Mouse (Mus musculus) gastrocnemius, adult 2 months (tissue): ENCODE data around the gene Carhsp1. TPM values are rescaled to one million over a fixed set of nuclear protein-coding genes. Genes with fewer than 3 reads are reported as not detected.

ENCODE experiments used
- DNase-seq: peaks from one replicate; pipeline ENCODE4 v3.0.0; 2022
- H3K27ac ChIP-seq: fragments of 200-600 bp; 2 replicates; pipeline ENCODE4 v1.8.1; 2022; ENCODE audit warnings: mild to moderate bottlenecking
- H3K4me3 ChIP-seq: fragments of 200-600 bp; 2 replicates; pipeline ENCODE4 v1.8.1; 2022; ENCODE audit warnings: mild to moderate bottlenecking, moderate library complexity
- CTCF ChIP-seq: fragments of 200-600 bp; IDR thresholded peaks from 2 replicates; pipeline ENCODE4 v1.8.1; 2022; ENCODE audit warnings: antibody characterized with exemption, mild to moderate bottlenecking, moderate library complexity
- intact Hi-C: fragments of 180-260 bp; cut with DNase I; formaldehyde crosslinking; loops from one replicate; pipeline ENCODE4 v1.15.1; 2025
- long read RNA-seq, 2 experiments: library from polyadenylated mRNA; stranded (forward); transcript quantifications; one replicate each; pipeline ENCODE4 v2.0.0; 2021
- total RNA-seq, 2 experiments: library from RNA; stranded (reverse); gene quantifications; 2 replicates each; pipeline ENCODE4 v1.2.3; 2021

The Carhsp1 gene
- total RNA-seq, result 1 to 10 TPM; 5.8 to 8.7 TPM
- long read RNA-seq, experiment 1, transcript Carhsp1-201 (4 exons, 2,858 nt), result major isoform, 10 of 13 reads
- long read RNA-seq, experiment 1, partial matches to known transcripts, result 1 of 13 reads
- long read RNA-seq, experiment 1, other reads (novel, unspliced or antisense), result 2 of 13 reads
- long read RNA-seq, experiment 2, transcript Carhsp1-201 (4 exons, 2,858 nt), result major isoform, 6 of 8 reads
- long read RNA-seq, experiment 2, partial matches to known transcripts, result 0 of 8 reads
- long read RNA-seq, experiment 2, other reads (novel, unspliced or antisense), result 2 of 8 reads

- peak; percentile 97 for DNase-seq
- intact Hi-C loops, result no loop called here
- TF ChIP-seq CTCF, result peak; percentile 17; the same call in 1 of the 2 replicates
- Histone ChIP-seq H3K27ac (peak within 1 kb of the TSS; percentile 87), H3K4me3 (peak within 1 kb of the TSS; percentile 94)
Observed at GRCm38 (mm10) chr16:8671551-8672349, at the start of gene Carhsp1. TSS of gene Carhsp1 (minus strand) at chr16:8672155.

GRCm38 (mm10) chr16:8720447-8720846, 48.5 kb upstream of the Carhsp1 start:
- TF ChIP-seq CTCF, result no peak
- no peak overlapping the region for H3K27ac ChIP-seq
- H3K4me3 ChIP-seq, result no peak overlapping the region
- no peak for DNase-seq
- intact Hi-C loops, result no loop called here

GRCm38 (mm10) chr16:8717744-8718143, 45.8 kb upstream of the Carhsp1 start:
- intact Hi-C loops, result no loop called here
- H3K4me3 ChIP-seq, result no peak overlapping the region
- DNase-seq, result no peak
- no peak for TF ChIP-seq CTCF
- no peak overlapping the region for H3K27ac ChIP-seq

GRCm38 (mm10) chr16:8716300-8716699, 44.3 kb upstream of the Carhsp1 start:
- no peak for DNase-seq
- intact Hi-C loops, result no loop called here
- H3K27ac ChIP-seq, result no peak overlapping the region
- H3K4me3 ChIP-seq, result no peak overlapping the region
- no peak for TF ChIP-seq CTCF

GRCm38 (mm10) chr16:8715513-8716080, 43.6 kb upstream of the Carhsp1 start:
- DNase-seq, result peak; percentile 39

GRCm38 (mm10) chr16:8714851-8715250, 42.9 kb upstream of the Carhsp1 start:
- Histone ChIP-seq H3K4me3 (peak overlapping the region; percentile 34; the same call in 1 of the 2 replicates), H3K27ac (peak overlapping the region; percentile 68)
- no peak for TF ChIP-seq CTCF
- intact Hi-C loops, result no loop called here
- peak; percentile 68 for DNase-seq

More at GRCm38 (mm10) chr16:8715513-8716080, 43.6 kb upstream of the Carhsp1 start:
- TF ChIP-seq CTCF, result no peak
- intact Hi-C loops, result no loop called here
- Histone ChIP-seq H3K4me3 (peak overlapping the region; percentile 34), H3K27ac (peak overlapping the region; percentile 68)

- H3K4me3 ChIP-seq, result no peak overlapping the region
- peak overlapping the region; percentile 43 for H3K27ac ChIP-seq
- intact Hi-C loops, result no loop called here
- peak; percentile 55 for DNase-seq
- TF ChIP-seq CTCF, result peak; percentile 18; the same call in 1 of the 2 replicates
Observed at GRCm38 (mm10) chr16:8711998-8712397, 40.0 kb upstream of the Carhsp1 start.

GRCm38 (mm10) chr16:8700586-8700985, 28.6 kb upstream of the Carhsp1 start:
- intact Hi-C loops, result no loop called here

GRCm38 (mm10) chr16:8699556-8699955, 27.6 kb upstream of the Carhsp1 start:
- Histone ChIP-seq H3K27ac (no peak overlapping the region), H3K4me3 (no peak overlapping the region)
- TF ChIP-seq CTCF, result no peak
- no peak for DNase-seq
- intact Hi-C loops, result no loop called here

More at GRCm38 (mm10) chr16:8700586-8700985, 28.6 kb upstream of the Carhsp1 start:
- DNase-seq, result no peak
- no peak overlapping the region for H3K27ac ChIP-seq
- no peak overlapping the region for H3K4me3 ChIP-seq
- TF ChIP-seq CTCF, result no peak

GRCm38 (mm10) chr16:8691206-8691605, 19.3 kb upstream of the Carhsp1 start:
- Histone ChIP-seq H3K27ac (no peak overlapping the region), H3K4me3 (no peak overlapping the region)
- TF ChIP-seq CTCF, result no peak
- intact Hi-C loops, result no loop called here
- DNase-seq, result no peak

GRCm38 (mm10) chr16:8689979-8690656, 18.2 kb upstream of the Carhsp1 start:
- DNase-seq, result peak; percentile 73
- intact Hi-C loops, result no loop called here
- Histone ChIP-seq H3K27ac (no peak overlapping the region), H3K4me3 (no peak overlapping the region)
- no peak for TF ChIP-seq CTCF

- Histone ChIP-seq H3K27ac (no peak overlapping the region), H3K4me3 (no peak overlapping the region)
- no peak for TF ChIP-seq CTCF
- no peak for DNase-seq
- intact Hi-C loops, result no loop called here
Observed at GRCm38 (mm10) chr16:8687559-8688112, 15.7 kb upstream of the Carhsp1 start.
